Mouse (Mus musculus) regulatory T cell (primary cell): Measurements from ENCODE around the gene Rhoj.

ENCODE experiments used
- in situ Hi-C: fragments of 300-600 bp; cut with MboI, MseI; formaldehyde crosslinking; loops from one replicate; pipeline ENCODE4 v1.15.1; 2025; ENCODE audit warnings: high pct_unique_total_duplicates

Gene Rhoj

DNA sequence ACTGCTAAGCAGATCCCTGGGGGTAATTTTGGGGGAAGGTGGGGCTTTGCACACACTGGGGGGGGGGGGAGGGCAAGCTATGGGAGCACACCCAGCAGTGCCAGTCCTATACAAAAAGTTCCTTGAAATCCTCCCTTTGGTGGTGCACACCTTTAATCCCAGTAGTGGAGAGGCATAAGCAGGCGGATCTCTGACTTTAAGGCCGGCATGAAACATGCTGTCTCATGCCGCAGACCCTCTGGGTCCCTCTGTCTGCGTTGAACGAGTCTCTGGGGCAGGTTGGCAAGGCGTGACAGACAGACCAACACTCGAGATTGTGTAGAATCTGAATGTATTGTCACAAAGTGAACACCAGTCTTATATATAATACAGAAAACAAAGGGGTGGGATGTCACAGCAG is 40.4 kb downstream of the Rhoj start:
- in situ Hi-C loops: loop anchor here (10.0 kb wide), 1 partner anchor 1844 kb away; no protein-coding TSS in a partner anchor

GRCm38 (mm10) chr12:75349537-75349936 is 41.4 kb downstream of the Rhoj start:
- in situ Hi-C loops: loop anchor here (10.0 kb wide), 1 partner anchor 1845 kb away; no protein-coding TSS in a partner anchor

- in situ Hi-C loops: no loop called here
Measured at GRCm38 (mm10) chr12:75350750-75351149, 42.6 kb downstream of the Rhoj start.

DNA sequence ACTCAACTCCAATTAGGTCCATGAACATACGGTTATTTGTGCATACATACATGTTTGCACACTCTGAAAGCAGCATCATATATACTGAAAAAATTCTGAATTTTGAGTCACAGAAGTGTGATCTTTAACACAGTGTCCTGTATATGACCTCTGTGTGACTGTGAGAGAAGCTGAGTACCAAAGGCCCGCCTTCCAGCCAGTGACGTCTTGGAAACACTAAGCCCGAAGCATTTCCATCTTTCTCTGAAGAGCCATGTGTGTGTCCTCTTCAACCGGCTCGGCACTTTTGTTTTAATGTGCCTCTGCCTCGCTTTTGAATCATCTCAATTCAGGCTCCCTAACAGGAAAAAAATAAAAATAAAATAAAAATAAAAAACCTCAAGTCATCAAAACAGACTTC is 43.7 kb downstream of the Rhoj start:
- in situ Hi-C loops: no loop called here

GRCm38 (mm10) chr12:75352410-75352809 is 44.3 kb downstream of the Rhoj start:
- in situ Hi-C loops: no loop called here

GRCm38 (mm10) chr12:75354354-75354753 is 46.2 kb downstream of the Rhoj start:
- in situ Hi-C loops: no loop called here

DNA sequence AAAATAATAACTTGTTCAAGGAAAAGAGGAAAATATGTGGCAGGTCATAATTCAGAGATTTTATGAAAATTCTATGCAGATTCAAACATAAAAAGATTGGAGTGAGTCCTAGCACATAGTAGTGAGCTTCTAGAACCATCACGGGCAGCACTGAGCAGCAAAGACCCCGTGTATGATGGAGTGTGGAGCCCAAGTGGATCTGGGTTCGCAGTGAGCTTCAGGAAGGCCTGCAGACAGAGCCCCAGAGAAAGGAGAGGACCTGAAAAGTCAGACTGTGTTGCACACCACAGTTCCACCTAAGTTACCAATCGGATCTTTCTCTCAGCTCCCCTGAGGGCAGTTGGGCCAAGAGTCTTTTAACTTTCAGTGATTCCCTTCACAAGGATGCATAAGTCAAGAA is 49.7 kb downstream of the Rhoj start:
- in situ Hi-C loops: loop anchor here (5.0 kb wide), 1 partner anchor 50 kb away; no protein-coding TSS in a partner anchor

DNA sequence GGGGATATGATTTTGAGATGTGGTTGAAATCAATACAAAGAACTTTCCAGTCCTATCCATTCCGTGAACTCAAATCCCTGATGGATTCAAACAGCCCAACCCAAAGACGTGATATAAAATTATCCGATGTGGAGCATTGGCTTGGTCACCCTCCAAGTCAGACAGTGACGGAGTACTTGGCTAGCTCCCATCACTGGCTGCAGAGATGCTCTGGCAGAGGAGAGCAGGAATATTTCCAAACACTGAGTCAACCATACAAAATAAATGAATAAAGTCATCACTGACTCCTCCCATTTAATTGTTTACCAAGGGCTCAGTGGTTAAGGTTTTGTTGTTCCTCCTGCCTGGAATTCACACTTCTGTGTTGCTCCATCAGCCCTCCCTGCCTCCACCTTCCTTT is 50.6 kb downstream of the Rhoj start:
- in situ Hi-C loops: loop anchor here (5.0 kb wide), 1 partner anchor 49 kb away; no protein-coding TSS in a partner anchor

GRCm38 (mm10) chr12:75359500-75359899 is 51.4 kb downstream of the Rhoj start:
- in situ Hi-C loops: loop anchor here (5.0 kb wide), 1 partner anchor 48 kb away; no protein-coding TSS in a partner anchor

GRCm38 (mm10) chr12:75359921-75360482 is 51.9 kb downstream of the Rhoj start:
- in situ Hi-C loops: loop anchor here (5.0 kb wide), 1 partner anchor 47 kb away; no protein-coding TSS in a partner anchor

GRCm38 (mm10) chr12:75362456-75362855 is 54.3 kb downstream of the Rhoj start:
- in situ Hi-C loops: no loop called here

DNA sequence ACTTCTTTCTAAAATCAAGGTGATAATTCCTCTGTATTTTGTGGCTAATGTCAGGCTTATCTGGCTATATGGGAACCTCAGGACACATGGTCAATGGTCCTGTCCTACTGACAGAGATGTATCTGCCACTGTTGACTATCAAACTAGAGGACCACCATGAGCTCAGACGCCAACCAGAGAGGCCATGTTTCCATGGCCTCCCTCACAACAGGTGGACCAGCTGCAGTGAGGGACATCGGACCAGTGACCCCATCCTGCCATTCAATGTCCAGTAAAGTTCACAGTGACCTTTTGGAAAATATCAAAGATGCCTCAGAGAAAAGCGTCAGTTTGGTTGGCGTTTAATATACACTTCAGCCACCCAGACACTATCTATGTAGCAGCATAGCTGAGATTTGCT is 56.3 kb downstream of the Rhoj start:
- in situ Hi-C loops: no loop called here

- in situ Hi-C loops: no loop called here
Measured at GRCm38 (mm10) chr12:75365621-75366124, 57.6 kb downstream of the Rhoj start.

DNA sequence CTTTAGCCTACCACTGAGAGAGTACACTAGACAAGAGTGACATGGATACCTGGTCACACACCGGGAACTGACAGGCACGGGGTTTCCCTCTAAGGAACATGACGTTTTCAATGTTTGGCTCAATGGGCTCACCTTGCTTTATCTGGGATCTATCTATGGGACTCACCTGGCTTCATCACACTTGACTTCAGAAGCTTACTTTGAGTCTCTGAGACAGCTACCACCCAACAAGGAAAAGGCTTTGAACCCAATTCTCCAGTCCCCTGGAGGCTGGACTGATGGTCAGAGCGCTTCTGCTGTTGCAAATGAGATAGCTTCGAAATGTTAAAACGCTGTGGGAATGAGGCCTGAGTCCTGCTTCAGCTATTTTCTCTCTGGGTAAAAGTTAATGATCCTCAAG is 59.2 kb downstream of the Rhoj start:
- in situ Hi-C loops: no loop called here

- in situ Hi-C loops: no loop called here
Measured at GRCm38 (mm10) chr12:75368527-75368926, 60.4 kb downstream of the Rhoj start.

- in situ Hi-C loops: no loop called here
Measured at GRCm38 (mm10) chr12:75369418-75369851, 61.3 kb downstream of the Rhoj start.

DNA sequence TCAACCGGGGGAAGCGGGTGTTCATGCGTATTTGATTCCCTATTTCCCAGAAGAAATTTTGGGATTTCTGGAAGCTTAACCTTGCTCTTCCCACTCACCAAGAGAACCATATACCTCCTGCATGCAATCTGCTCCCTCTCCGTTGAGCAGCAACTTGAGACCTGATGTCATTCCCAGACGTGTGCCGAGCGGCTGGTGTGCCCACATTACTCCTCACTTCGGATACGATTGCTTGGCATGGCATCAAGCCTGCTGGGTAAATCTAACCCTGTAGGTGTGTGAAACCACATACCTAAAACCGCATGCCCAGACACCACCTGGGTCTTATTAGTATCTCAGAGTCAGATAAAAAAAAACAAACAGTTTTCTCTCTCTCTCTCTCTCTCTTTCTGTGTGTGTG is 66.3 kb downstream of the Rhoj start:
- in situ Hi-C loops: no loop called here

- in situ Hi-C loops: no loop called here
Measured at GRCm38 (mm10) chr12:75375060-75375459, 66.9 kb downstream of the Rhoj start.

GRCm38 (mm10) chr12:75376126-75376525 is 68.0 kb downstream of the Rhoj start:
- in situ Hi-C loops: no loop called here

- in situ Hi-C loops: no loop called here
Measured at GRCm38 (mm10) chr12:75386731-75387130, 78.6 kb downstream of the Rhoj start.

DNA sequence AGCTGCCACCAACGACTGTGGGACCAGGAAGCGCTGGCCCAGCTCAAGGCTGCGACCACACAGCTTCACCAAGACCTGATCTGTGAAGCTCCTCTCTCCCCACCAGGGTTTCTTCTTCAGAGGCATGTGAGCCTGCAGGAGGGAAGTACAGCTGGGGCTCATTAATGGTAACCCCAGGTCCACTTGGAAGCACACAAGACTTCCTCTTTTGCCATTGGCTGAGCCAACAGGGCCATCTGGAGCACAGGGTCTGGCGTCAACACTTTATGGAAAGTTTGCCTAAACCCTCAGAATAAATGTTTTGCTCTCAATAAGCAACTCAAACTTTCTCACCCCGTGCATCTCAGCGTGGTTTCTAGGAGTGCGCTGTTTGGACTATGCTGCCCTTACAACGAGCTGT is 79.0 kb downstream of the Rhoj start:
- in situ Hi-C loops: no loop called here

- in situ Hi-C loops: no loop called here
Measured at GRCm38 (mm10) chr12:75387846-75388245, 79.7 kb downstream of the Rhoj start.

- in situ Hi-C loops: no loop called here
Measured at GRCm38 (mm10) chr12:75388521-75388920, 80.4 kb downstream of the Rhoj start.
